Mouse (Mus musculus) fat pad, adult 2 months (tissue): Measurements from ENCODE around the gene Prss23.

Experiments
- DNase-seq: peaks from one replicate; pipeline ENCODE4 v3.0.0-alpha.2; 2011; ENCODE audit warnings: low read depth, low spot score; ENCODE audit errors: extremely low read depth

Gene Prss23

GRCm38 (mm10) chr7:89508672-89509071 is 18.3 kb downstream of the Prss23 start:
- DNase-seq, result no peak

GRCm38 (mm10) chr7:89499516-89500307 is 27.3 kb downstream of the Prss23 start:
- DNase-seq, result no peak

GRCm38 (mm10) chr7:89483769-89484568 is 43.0 kb downstream of the Prss23 start:
- no peak for DNase-seq

GRCm38 (mm10) chr7:89481723-89482122 is 45.3 kb downstream of the Prss23 start:
- no peak for DNase-seq

- no peak for DNase-seq
Measured at GRCm38 (mm10) chr7:89478490-89478889, 48.5 kb downstream of the Prss23 start.

GRCm38 (mm10) chr7:89477294-89477999 is 49.5 kb downstream of the Prss23 start:
- peak; percentile 46 for DNase-seq

- no peak for DNase-seq
Measured at GRCm38 (mm10) chr7:89473442-89473841, 53.5 kb downstream of the Prss23 start.

- no peak for DNase-seq
Measured at GRCm38 (mm10) chr7:89463775-89464592, 63.0 kb downstream of the Prss23 start.

GRCm38 (mm10) chr7:89463246-89463645 is 63.7 kb downstream of the Prss23 start:
- DNase-seq, result no peak

- no peak for DNase-seq
Measured at GRCm38 (mm10) chr7:89462646-89463207, 64.3 kb downstream of the Prss23 start.

GRCm38 (mm10) chr7:89461351-89461750 is 65.6 kb downstream of the Prss23 start:
- no peak for DNase-seq

- no peak for DNase-seq
Measured at GRCm38 (mm10) chr7:89460911-89461310, 66.1 kb downstream of the Prss23 start.

- no peak for DNase-seq
Measured at GRCm38 (mm10) chr7:89459691-89460090, 67.3 kb downstream of the Prss23 start.
